Mouse (Mus musculus) midbrain, embryonic 11.5 days (tissue): ENCODE data around the gene Fam229b. TPM values are rescaled to one million over a fixed set of nuclear protein-coding genes. Genes with fewer than 3 reads are reported as not detected.

ENCODE experiments used
- ATAC-seq: fragments of 200-750 bp; cut with Nextera tagmentation; 2 replicates; pipeline ENCODE4 v1.8.0; 2017; ENCODE audit warnings: moderate TSS enrichment, moderate library complexity; ENCODE audit not compliant: low FRiP score
- DNase-seq: peaks from one replicate; pipeline ENCODE4 v3.0.0; 2015; ENCODE audit warnings: low spot score; ENCODE audit errors: missing footprints
- H3K27ac ChIP-seq: fragments of 300-500 bp; sonication (generic); 2 replicates; pipeline ENCODE4 v1.5.1; 2014; ENCODE audit warnings: low read depth, low read length
- H3K27me3 ChIP-seq: fragments of 300-500 bp; sonication (generic); 2 replicates; pipeline ENCODE4 v1.6.1; 2014; ENCODE audit warnings: mild to moderate bottlenecking, low read length, moderate library complexity, mixed read lengths; ENCODE audit not compliant: control insufficient read depth, insufficient read depth
- H3K36me3 ChIP-seq: fragments of 300-500 bp; sonication (generic); 2 replicates; pipeline ENCODE4 v1.6.1; 2014; ENCODE audit warnings: mild to moderate bottlenecking, low read length, moderate library complexity, mixed read lengths; ENCODE audit not compliant: control insufficient read depth, insufficient read depth
- H3K4me1 ChIP-seq: fragments of 300-500 bp; sonication (generic); 2 replicates; pipeline ENCODE4 v1.6.1; 2014; ENCODE audit warnings: low read length; ENCODE audit not compliant: control insufficient read depth, insufficient read depth
- H3K4me2 ChIP-seq: fragments of 300-500 bp; sonication (generic); 2 replicates; pipeline ENCODE4 v1.6.1; 2014; ENCODE audit warnings: mild to moderate bottlenecking, moderate library complexity
- H3K4me3 ChIP-seq: fragments of 300-500 bp; sonication (generic); 2 replicates; pipeline ENCODE4 v1.5.1; 2014; ENCODE audit warnings: low read depth, low read length
- H3K9ac ChIP-seq: fragments of 300-500 bp; sonication (generic); 2 replicates; pipeline ENCODE4 v1.6.1; 2014; ENCODE audit warnings: low read length
- H3K9me3 ChIP-seq: fragments of 300-500 bp; sonication (generic); 2 replicates; pipeline ENCODE4 v1.6.1; 2016; ENCODE audit warnings: low read length; ENCODE audit not compliant: control insufficient read depth
- WGBS: fragments of 180-500 bp; shearing (Covaris S2); extraction: QIAGEN DNeasy Blood & Tissue Kit; methylation state at CpG from one replicate; pipeline ENCODE4 v1.1.7; 2014; 5-methylcytosine and 5-hydroxymethylcytosine counted together
- polyA plus RNA-seq: library from polyadenylated mRNA; unstranded; fragments of >200 nt; fragmentation: Nextera tagmentation; extraction: Ambion mirVana; gene quantifications from 2 replicates; pipeline ENCODE4 v1.2.1, GENCODE M21; 2014

Gene Fam229b
- polyA plus RNA-seq, 1 experiment from 2014 or later: 17.0 TPM

DNA sequence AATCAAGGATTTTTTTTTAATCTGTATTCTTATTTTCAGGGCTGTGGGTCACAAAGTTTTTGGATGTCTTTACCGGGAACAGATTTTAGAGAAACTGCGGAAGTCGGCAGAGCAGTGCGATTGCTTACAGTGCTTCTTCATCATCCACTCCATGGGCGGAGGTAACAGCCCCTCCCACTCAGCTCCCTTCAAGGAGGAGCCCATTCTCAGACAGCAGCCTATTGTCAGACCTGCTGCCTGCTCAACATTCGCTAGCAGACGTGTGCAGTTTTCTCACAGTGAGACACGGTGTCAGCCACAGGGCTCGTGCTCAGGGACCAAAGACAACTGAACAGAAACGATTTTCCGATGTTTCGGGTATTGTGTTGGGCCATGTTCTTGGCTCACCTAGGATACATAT lies 8.5 kb upstream of the Fam229b start:
- WGBS: 90% methylated on average over 12 of the region's 12 CpGs
- Histone ChIP-seq H3K4me3 (no peak overlapping the region), H3K9ac (no peak overlapping the region), H3K4me2 (no peak overlapping the region), H3K36me3 (peaks cover 6% of the 10 kb centered on the region), H3K4me1 (no peaks in the 10 kb centered on the region), H3K9me3 (no peaks in the 10 kb centered on the region), H3K27ac (no peak overlapping the region), H3K27me3 (no peaks in the 10 kb centered on the region)
- no peak for DNase-seq
- ATAC-seq: no peak

GRCm38 (mm10) chr10:39141401-39141800 lies 7.7 kb upstream of the Fam229b start:
- no peak overlapping the region for H3K9ac ChIP-seq
- no peak overlapping the region for H3K27ac ChIP-seq
- H3K4me2 ChIP-seq: no peak overlapping the region
- no peaks in the 10 kb centered on the region for H3K9me3 ChIP-seq
- no peak for ATAC-seq
- H3K4me3 ChIP-seq: no peak overlapping the region
- H3K36me3 ChIP-seq: peaks cover 6% of the 10 kb centered on the region
- 94% methylated on average over 2 of the region's 2 CpGs for WGBS
- no peaks in the 10 kb centered on the region for H3K4me1 ChIP-seq
- no peak for DNase-seq
- no peaks in the 10 kb centered on the region for H3K27me3 ChIP-seq

DNA sequence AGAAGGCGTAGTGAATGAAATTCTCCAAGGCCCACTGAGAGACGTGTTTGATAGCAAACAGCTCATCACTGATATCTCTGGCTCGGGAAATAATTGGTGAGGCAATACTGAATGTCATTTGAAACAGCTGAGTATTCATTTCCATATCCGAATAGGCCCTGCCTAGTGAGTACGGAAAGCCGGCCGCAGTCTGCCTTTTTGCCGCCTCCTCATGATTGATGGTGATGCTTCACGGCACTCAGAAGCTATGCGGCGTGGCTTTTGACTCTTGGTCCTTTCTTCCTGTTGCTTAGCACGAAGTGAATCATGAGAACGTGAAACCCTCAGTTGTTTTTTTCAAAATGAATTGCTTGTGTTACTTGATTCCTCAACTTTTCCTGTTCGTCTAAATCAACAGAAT lies 7.1 kb upstream of the Fam229b start:
- no peaks in the 10 kb centered on the region for H3K27me3 ChIP-seq
- H3K4me3 ChIP-seq: no peak overlapping the region
- WGBS: 89% methylated on average over 14 of the region's 14 CpGs
- H3K9ac ChIP-seq: no peak overlapping the region
- H3K9me3 ChIP-seq: no peaks in the 10 kb centered on the region
- H3K4me2 ChIP-seq: no peak overlapping the region
- H3K36me3 ChIP-seq: peaks cover 6% of the 10 kb centered on the region
- DNase-seq (no peak), ATAC-seq (no peak)
- H3K4me1 ChIP-seq: no peaks in the 10 kb centered on the region
- H3K27ac ChIP-seq: no peak overlapping the region

DNA sequence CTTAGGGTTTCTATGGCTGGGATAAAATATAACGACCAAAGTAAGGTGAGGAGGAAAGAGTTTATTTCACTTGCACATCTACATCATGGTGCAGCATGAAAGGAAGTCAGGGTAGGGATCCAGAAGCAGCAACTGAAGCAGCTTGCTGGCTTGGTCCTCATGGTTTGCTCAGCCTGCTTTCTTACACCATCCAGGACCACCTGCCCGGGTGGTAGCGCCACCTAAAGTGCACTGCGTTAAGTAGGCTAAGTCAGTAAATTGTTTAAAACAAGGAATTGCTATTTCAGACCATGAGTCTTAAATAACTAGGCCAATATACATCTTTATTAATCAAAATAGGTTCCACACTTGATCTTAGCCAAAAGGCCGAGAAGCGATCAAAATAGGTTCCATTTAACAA lies 5.0 kb upstream of the Fam229b start:
- Histone ChIP-seq H3K36me3 (no peaks in the 10 kb centered on the region; the same call in 1 of the 2 replicates), H3K27me3 (no peaks in the 10 kb centered on the region), H3K4me1 (peaks cover 4% of the 10 kb centered on the region), H3K4me2 (no peak overlapping the region), H3K27ac (no peak overlapping the region), H3K9ac (no peak overlapping the region), H3K9me3 (no peaks in the 10 kb centered on the region), H3K4me3 (no peak overlapping the region)
- DNase-seq (no peak), ATAC-seq (no peak)
- WGBS: 87% methylated on average over 6 of the region's 6 CpGs

GRCm38 (mm10) chr10:39137766-39138165 lies 4.1 kb upstream of the Fam229b start:
- no peak overlapping the region for H3K9ac ChIP-seq
- no peaks in the 10 kb centered on the region for H3K27me3 ChIP-seq
- H3K9me3 ChIP-seq: no peaks in the 10 kb centered on the region
- no peaks in the 10 kb centered on the region; the same call in 1 of the 2 replicates for H3K36me3 ChIP-seq
- 91% methylated on average over 3 of the region's 3 CpGs for WGBS
- H3K4me2 ChIP-seq: no peak overlapping the region
- H3K27ac ChIP-seq: no peak overlapping the region
- DNase-seq (no peak), ATAC-seq (no peak)
- H3K4me1 ChIP-seq: peaks cover 4% of the 10 kb centered on the region
- H3K4me3 ChIP-seq: no peak overlapping the region

- no peaks in the 10 kb centered on the region for H3K4me1 ChIP-seq
- 46% methylated on average over 4 of the region's 4 CpGs for WGBS
- no peaks in the 10 kb centered on the region for H3K27me3 ChIP-seq
- no peak overlapping the region for H3K27ac ChIP-seq
- H3K9me3 ChIP-seq: no peaks in the 10 kb centered on the region
- no peaks in the 10 kb centered on the region for H3K36me3 ChIP-seq
- H3K9ac ChIP-seq: no peak overlapping the region
- no peak for ATAC-seq
- no peak overlapping the region for H3K4me3 ChIP-seq
- DNase-seq: no peak
- no peak overlapping the region for H3K4me2 ChIP-seq
Measured at GRCm38 (mm10) chr10:39121412-39121811, 12.3 kb downstream of the Fam229b start.

GRCm38 (mm10) chr10:39109489-39109874 lies 24.2 kb downstream of the Fam229b start:
- Histone ChIP-seq H3K4me1 (no peaks in the 10 kb centered on the region), H3K27me3 (no peaks in the 10 kb centered on the region), H3K27ac (no peak overlapping the region), H3K4me2 (no peak overlapping the region), H3K36me3 (no peaks in the 10 kb centered on the region), H3K9me3 (no peaks in the 10 kb centered on the region), H3K9ac (no peak overlapping the region), H3K4me3 (no peak overlapping the region)
- DNase-seq (no peak), ATAC-seq (no peak)
- 67% methylated on average over 4 of the region's 4 CpGs for WGBS

DNA sequence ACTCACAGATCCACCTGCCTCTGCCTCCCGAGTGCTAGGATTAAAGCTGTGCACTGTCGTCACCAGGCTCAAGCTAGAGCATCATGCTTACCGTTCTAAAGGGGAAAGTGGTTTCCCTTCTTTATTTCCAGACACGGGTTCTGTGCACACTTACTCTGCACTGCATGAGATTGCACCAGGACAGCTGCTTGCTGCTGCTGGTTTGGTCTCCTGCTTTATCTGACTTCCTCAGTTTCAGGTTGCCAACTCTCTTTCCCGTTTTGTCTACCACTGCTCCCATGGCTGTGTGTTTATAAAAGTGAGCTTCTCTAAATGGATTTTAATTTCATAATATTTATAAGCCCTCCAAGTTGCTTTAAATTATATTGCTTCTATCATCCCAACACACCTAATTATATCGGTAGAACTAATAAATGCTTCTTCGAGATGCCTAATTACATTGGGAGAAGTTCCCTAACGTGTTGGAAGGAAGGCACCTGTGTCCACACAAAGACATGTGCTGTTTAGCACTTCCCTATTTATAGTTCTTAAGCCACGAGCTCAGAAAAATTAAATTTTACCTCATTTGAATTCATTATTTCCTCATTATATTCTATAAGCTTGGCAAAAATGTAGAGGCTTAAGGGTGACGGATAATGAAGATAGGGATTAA lies 24.8 kb downstream of the Fam229b start:
- H3K27ac ChIP-seq: no peak overlapping the region
- no peaks in the 10 kb centered on the region for H3K9me3 ChIP-seq
- ATAC-seq: no peak
- H3K4me3 ChIP-seq: no peak overlapping the region
- H3K4me1 ChIP-seq: no peaks in the 10 kb centered on the region
- no peaks in the 10 kb centered on the region for H3K27me3 ChIP-seq
- no peaks in the 10 kb centered on the region for H3K36me3 ChIP-seq
- no peak overlapping the region for H3K4me2 ChIP-seq
- no peak for DNase-seq
- H3K9ac ChIP-seq: no peak overlapping the region
- WGBS: 79% methylated on average over 10 of the region's 10 CpGs

DNA sequence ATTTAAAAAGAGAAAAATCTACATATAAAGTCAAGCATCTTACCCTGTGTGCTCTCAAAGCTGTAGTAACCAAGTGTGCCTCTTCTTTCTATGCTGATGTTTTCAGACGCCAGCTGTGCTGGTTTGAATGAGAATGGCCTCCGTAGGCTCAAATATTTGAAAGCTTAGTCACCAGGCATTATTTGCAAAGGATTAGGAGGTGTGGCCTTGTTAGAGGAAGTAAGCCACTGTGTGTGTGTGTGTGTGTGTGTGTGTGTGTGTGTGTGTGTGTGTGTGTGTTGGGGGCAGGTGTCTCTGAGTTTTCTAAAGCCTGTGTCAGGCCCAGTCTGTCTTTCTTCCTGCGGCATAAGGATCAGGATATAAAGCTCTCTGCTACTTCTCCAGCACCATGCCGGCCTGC lies 26.8 kb downstream of the Fam229b start:
- H3K4me3 ChIP-seq: no peak overlapping the region
- H3K27me3 ChIP-seq: no peaks in the 10 kb centered on the region
- no peak overlapping the region for H3K9ac ChIP-seq
- H3K27ac ChIP-seq: no peak overlapping the region
- ATAC-seq: peak; percentile 79
- 14% methylated on average over 4 of the region's 4 CpGs for WGBS
- H3K4me2 ChIP-seq: no peak overlapping the region
- H3K4me1 ChIP-seq: no peaks in the 10 kb centered on the region
- H3K36me3 ChIP-seq: no peaks in the 10 kb centered on the region
- no peaks in the 10 kb centered on the region for H3K9me3 ChIP-seq
- peak; percentile 88 for DNase-seq
